ENCODE assay signal across 8 mouse cellular contexts in genomic region chr19:6497803-6498202, GRCm38 (mm10). TPM values are rescaled to one million over a fixed set of nuclear protein-coding genes. Genes with fewer than 3 reads are reported as not detected.
DNase-seq lines count a peak whose midpoint lies in the region; ATAC-seq lines count a peak whose summit lies in the region.

No protein-coding gene starts in this region.

- no peak overlapping the region for H3K27ac ChIP-seq in kidney, embryonic 14.5 days (ENCODE audit: low read depth, low read length)
- H3K27ac ChIP-seq in hindbrain, embryonic 11.5 days (ENCODE audit: low read depth, low read length): peak overlapping the region; percentile 85
- peak overlapping the region; percentile 63 for H3K27ac ChIP-seq in midbrain, embryonic 11.5 days (ENCODE audit: low read depth, low read length)

- ATAC-seq in kidney, embryonic 14.5 days (ENCODE audit: low FRiP score, low TSS enrichment): peak; percentile 8; the same call in 1 of the 2 replicates
- peak; percentile 18 for ATAC-seq in hindbrain, embryonic 11.5 days (ENCODE audit: low FRiP score)
- ATAC-seq in midbrain, embryonic 11.5 days (ENCODE audit: low FRiP score): peak; percentile 45

- 0% methylated on average over 34 of the region's 39 CpGs for WGBS in kidney, embryonic 14.5 days
- under 1% methylated on average over 29 of the region's 39 CpGs for WGBS in hindbrain, embryonic 11.5 days
- under 1% methylated on average over 39 of the region's 39 CpGs for WGBS in midbrain, embryonic 11.5 days

- peak overlapping the region; percentile 91 for H3K4me2 ChIP-seq in kidney, embryonic 14.5 days (replicated peaks; ENCODE audit: low read depth, low read length)
- H3K4me2 ChIP-seq in hindbrain, embryonic 11.5 days (replicated peaks; ENCODE audit: low read depth, low read length): peak overlapping the region; percentile 93
- peak overlapping the region; percentile 99 for H3K4me2 ChIP-seq in midbrain, embryonic 11.5 days

- intact Hi-C loops in left cerebral cortex, postnatal 14 days (cut with DNase I): loop anchor here (5.0 to 10.0 kb wide), 2 partner anchors 34 to 437 kb away; partner anchors contain the start of gene Kcnk4

- no peaks in the 10 kb centered on the region for H3K36me3 ChIP-seq in kidney, embryonic 14.5 days (ENCODE audit: control insufficient read depth, insufficient read depth, low read length)
- H3K36me3 ChIP-seq in hindbrain, embryonic 11.5 days (ENCODE audit: control insufficient read depth, insufficient read depth, low read length): no peaks in the 10 kb centered on the region
- H3K36me3 ChIP-seq in midbrain, embryonic 11.5 days (ENCODE audit: control insufficient read depth, insufficient read depth, low read length): no peaks in the 10 kb centered on the region

- peaks cover 27% of the 10 kb centered on the region; the same call in 1 of the 2 replicates for H3K4me1 ChIP-seq in kidney, embryonic 14.5 days (ENCODE audit: control insufficient read depth, insufficient read depth, low read length)
- peaks cover 4% of the 10 kb centered on the region; the same call in 1 of the 2 replicates for H3K4me1 ChIP-seq in hindbrain, embryonic 11.5 days (replicated peaks; ENCODE audit: control insufficient read depth, insufficient read depth, low read length)
- H3K4me1 ChIP-seq in midbrain, embryonic 11.5 days (ENCODE audit: control insufficient read depth, insufficient read depth, low read length): peaks cover 33% of the 10 kb centered on the region

- no peak for DNase-seq in kidney, adult 9 months
- peak; percentile 51 to 58 for DNase-seq in cerebellum, postnatal 36 days
- DNase-seq in hindbrain, embryonic 11.5 days (ENCODE audit: low spot score): peak; percentile 53
- no peak for DNase-seq in midbrain, embryonic 11.5 days (ENCODE audit: low spot score, missing footprints)
- no peak for DNase-seq in thymus, adult 18-20 months
- DNase-seq in left cerebral cortex, postnatal 14 days (ENCODE audit: low spot score in 2 of 2): no peak
- DNase-seq in urinary bladder, postnatal 14 days (ENCODE audit: low spot score): no peak

- peaks cover 64% of the 10 kb centered on the region for H3K27me3 ChIP-seq in kidney, embryonic 14.5 days (ENCODE audit: control insufficient read depth, insufficient read depth, low read length)
- H3K27me3 ChIP-seq in hindbrain, embryonic 11.5 days (ENCODE audit: control insufficient read depth, insufficient read depth, low read length): peaks cover 18% of the 10 kb centered on the region
- peaks cover 9% of the 10 kb centered on the region for H3K27me3 ChIP-seq in midbrain, embryonic 11.5 days (ENCODE audit: control insufficient read depth, insufficient read depth, low read length)

- peak overlapping the region; percentile 60 for H3K4me3 ChIP-seq in kidney, embryonic 14.5 days (ENCODE audit: low read length)
- H3K4me3 ChIP-seq in hindbrain, embryonic 11.5 days (ENCODE audit: low read depth, low read length): peak overlapping the region; percentile 78
- H3K4me3 ChIP-seq in midbrain, embryonic 11.5 days (ENCODE audit: low read depth, low read length): peak overlapping the region; percentile 84

- H3K9ac ChIP-seq in kidney, embryonic 14.5 days (ENCODE audit: low read depth, low read length): peak overlapping the region; percentile 66
- peak overlapping the region; percentile 95 for H3K9ac ChIP-seq in hindbrain, embryonic 11.5 days (ENCODE audit: low read depth, low read length)
- H3K9ac ChIP-seq in midbrain, embryonic 11.5 days (ENCODE audit: low read length): peak overlapping the region; percentile 93

- no peaks in the 10 kb centered on the region for H3K9me3 ChIP-seq in kidney, embryonic 14.5 days (ENCODE audit: control insufficient read depth, low read length)
- no peaks in the 10 kb centered on the region for H3K9me3 ChIP-seq in hindbrain, embryonic 11.5 days (ENCODE audit: control insufficient read depth, low read length)
- no peaks in the 10 kb centered on the region for H3K9me3 ChIP-seq in midbrain, embryonic 11.5 days (ENCODE audit: control insufficient read depth, low read length)

RNA-seq across cellular contexts. Expression of gene Slc22a12, which starts 45.0 kb away (rescaled TPM):
- polyA plus RNA-seq in kidney, embryonic 14.5 days (2014; fragmentation: Nextera tagmentation; extraction: Ambion mirVana): 1.8 and 2.5 TPM in 2 replicates
- polyA plus RNA-seq in hindbrain, embryonic 11.5 days (2014; fragmentation: Nextera tagmentation; extraction: Ambion mirVana): not detected in 2 replicates
- not detected in 2 replicates for polyA plus RNA-seq in midbrain, embryonic 11.5 days (2014; fragmentation: Nextera tagmentation; extraction: Ambion mirVana)
- under 1 TPM; 0.20 to 0.44 TPM for total RNA-seq in left cerebral cortex, postnatal 14 days (2021)

Comparison
In these comparisons a context has a peak if more than half of its experiments do, and no peak if none do; other contexts are left out.
1. DNase-seq: peak in cerebellum, postnatal 36 days (2 of 2) and hindbrain, embryonic 11.5 days (single experiment); none in kidney, adult 9 months (single experiment), midbrain, embryonic 11.5 days (single experiment), thymus, adult 18-20 months (0 of 2), left cerebral cortex, postnatal 14 days (0 of 2) and urinary bladder, postnatal 14 days (single experiment).
2. Peak in every context shown above with its lines, with median percentiles within 50 percentile points of each other: ATAC-seq, H3K4me2 ChIP-seq, H3K4me3 ChIP-seq and H3K9ac ChIP-seq.